Mouse (Mus musculus): ENCODE data around the gene Prr12. TPM values are rescaled to one million over a fixed set of nuclear protein-coding genes. Genes with fewer than 3 reads are reported as not detected.

The Prr12 gene
- total RNA-seq, 2 experiments from 2014 or later, result 17.9 to 29.6 TPM

DNA sequence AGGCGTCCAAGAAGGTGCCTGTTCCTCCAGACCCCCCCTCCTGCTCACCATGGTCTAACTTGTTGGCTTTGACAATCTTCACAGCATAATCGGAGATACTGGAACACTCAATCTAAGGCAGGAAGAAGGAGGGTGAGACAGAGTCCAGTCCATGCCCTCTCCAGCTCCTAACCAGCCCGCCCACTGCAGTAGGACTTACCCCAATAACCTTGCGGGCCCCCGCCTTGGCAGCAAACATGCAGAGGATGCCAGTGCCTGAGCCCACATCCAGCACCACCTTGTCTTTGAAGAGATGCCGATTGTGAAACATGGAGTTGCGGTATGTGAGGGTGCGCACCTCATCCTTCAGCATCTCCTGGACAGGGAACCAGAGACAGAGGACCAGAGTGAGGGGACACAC lies 71.1 kb downstream of the Prr12 start:
- intact Hi-C loops (cut with DNase I; ENCODE audit: low total_unique reads), result no loop called here
- no peak for DNase-seq

GRCm38 (mm10) chr7:44978300-44978699 lies 74.4 kb downstream of the Prr12 start:
- DNase-seq, result no peak
- intact Hi-C loops (cut with DNase I; ENCODE audit: low total_unique reads), result no loop called here

Small RNAs within 50 kb of the gene (microRNA-seq; reads per million reads assigned to microRNA genes)
- 0.32 to 0.50 reads per million in 2 experiments for gene Mir7054

Other genes starting within 250 kb of the Prr12 start
- 10 to 100 TPM; 21.2 to 28.1 TPM for gene Nup62, start 236.8 kb downstream of the Prr12 start, total RNA-seq (2021)
- 1 to 10 TPM; 2.3 to 2.6 TPM for gene Il4i1, start 236.5 kb downstream of the Prr12 start, total RNA-seq (2021)
- 10 to 100 TPM; 54.5 to 62.2 TPM for gene Atf5, start 236.2 kb downstream of the Prr12 start, total RNA-seq (2021)
- 10 to 100 TPM; 85.9 to 86.7 TPM for gene Akt1s1, start 203.9 kb downstream of the Prr12 start, total RNA-seq (2021)
- gene Tbc1d17, start 203.8 kb downstream of the Prr12 start, total RNA-seq (2021), result 10 to 100 TPM; 28.2 to 38.9 TPM
- 10 to 100 TPM; 15.1 to 16.6 TPM for gene Pnkp, start 195.7 kb downstream of the Prr12 start, total RNA-seq (2021)
- 100 to 1,000 TPM; 161 to 167 TPM for gene Ptov1, start 183.1 kb downstream of the Prr12 start, total RNA-seq (2021)
- gene Med25, start 160.2 kb downstream of the Prr12 start, total RNA-seq (2021), result 10 to 100 TPM; 48.0 to 49.7 TPM
- 10 to 100 TPM; 18.8 to 23.4 TPM for gene Fuz, start 156.8 kb downstream of the Prr12 start, total RNA-seq (2021)
- gene Ap2a1, start 123.4 kb downstream of the Prr12 start, total RNA-seq (2021), result 10 to 100 TPM; 55.4 to 60.8 TPM
- not detected for gene Tsks, start 109.7 kb downstream of the Prr12 start, total RNA-seq (2021)
- 1 to 10 TPM; 2.3 to 2.7 TPM for gene Cpt1c, start 78.0 kb downstream of the Prr12 start, total RNA-seq (2021)
- gene Prmt1, start 66.3 kb downstream of the Prr12 start, total RNA-seq (2021), result 100 to 1,000 TPM; 144 to 227 TPM
- 10 to 100 TPM; 20.0 to 22.2 TPM for gene Irf3, start 55.2 kb downstream of the Prr12 start, total RNA-seq (2021)
- 10 to 100 TPM in 1 of 2 experiments, 1 to 10 TPM in 1; 10.0 to 10.6 TPM for gene Bcl2l12, start 54.2 kb downstream of the Prr12 start, total RNA-seq (2021)
- gene Scaf1, start 36.5 kb downstream of the Prr12 start, total RNA-seq (2021), result 10 to 100 TPM; 35.6 to 40.1 TPM
- gene Rras, start 34.9 kb downstream of the Prr12 start, total RNA-seq (2021), result 10 to 100 TPM; 43.1 to 53.1 TPM
- gene Nosip, start 9.5 kb upstream of the Prr12 start, total RNA-seq (2021), result 10 to 100 TPM; 34.3 to 35.2 TPM
- 1 to 10 TPM; 7.2 to 7.6 TPM for gene Prrg2, start 9.8 kb upstream of the Prr12 start, total RNA-seq (2021)
- 10 to 100 TPM; 57.2 to 80.5 TPM for gene Rcn3, start 39.3 kb upstream of the Prr12 start, total RNA-seq (2021)
- 10 to 100 TPM; 62.5 to 64.4 TPM for gene Fcgrt, start 51.0 kb upstream of the Prr12 start, total RNA-seq (2021)
- 100 to 1,000 TPM; 599 to 696 TPM for gene Rps11, start 71.6 kb upstream of the Prr12 start, total RNA-seq (2021)
- gene Rpl13a, start 75.9 kb upstream of the Prr12 start, total RNA-seq (2021), result 100 to 1,000 TPM; 742 to 866 TPM
- not detected for gene Gm45713, start 83.3 kb upstream of the Prr12 start, total RNA-seq (2021)
- gene Flt3l, start 83.6 kb upstream of the Prr12 start, total RNA-seq (2021), result 1 to 10 TPM; 1.9 to 2.5 TPM
- 10 to 100 TPM; 40.0 to 42.4 TPM for gene Pih1d1, start 101.4 kb upstream of the Prr12 start, total RNA-seq (2021)
- 10 to 100 TPM; 21.4 to 23.2 TPM for gene Aldh16a1, start 101.7 kb upstream of the Prr12 start, total RNA-seq (2021)
- gene Slc17a7, start 111.1 kb upstream of the Prr12 start, total RNA-seq (2021), result 1 to 10 TPM; 3.6 to 4.3 TPM
- gene Gfy, start 126.7 kb upstream of the Prr12 start, total RNA-seq (2021), result under 1 TPM; 0.16 to 0.23 TPM
- gene Pth2, start 128.1 kb upstream of the Prr12 start, total RNA-seq (2021), result not detected
- 1 to 10 TPM; 2.1 to 2.6 TPM for gene Ccdc155, start 152.0 kb upstream of the Prr12 start, total RNA-seq (2021)
- not detected for gene Dkkl1, start 159.3 kb upstream of the Prr12 start, total RNA-seq (2021)
- 10 to 100 TPM in 1 of 2 experiments, 1 to 10 TPM in 1; 7.1 to 10.9 TPM for gene Tead2, start 162.9 kb upstream of the Prr12 start, total RNA-seq (2021)
- gene Cd37, start 186.2 kb upstream of the Prr12 start, total RNA-seq (2021), result 1 to 10 TPM; 1.4 to 1.5 TPM
- gene Slc6a16, start 188.2 kb upstream of the Prr12 start, total RNA-seq (2021), result not detected
- not detected for gene Slc6a21, start 224.6 kb upstream of the Prr12 start, total RNA-seq (2021)

All from gastrocnemius, postnatal 14 days (tissue).